Mouse (Mus musculus): Measurements from ENCODE around the gene Birc6.
A peak's percentile ranks its signal among the peaks of the same experiment; 100 is the strongest.

Birc6 gene

GRCm38 (mm10) chr17:74527729-74528607 is at the start of gene Birc6:
TSS of gene Birc6 (plus strand) at chr17:74528295.
- DNase-seq, result peak; percentile 99

- no peak for DNase-seq
Observed at GRCm38 (mm10) chr17:74480361-74481069, 47.6 kb upstream of the Birc6 start.

GRCm38 (mm10) chr17:74489024-74489900 is 38.8 kb upstream of the Birc6 start, which contains the start of gene Yipf4:
TSS of gene Yipf4 (plus strand) at chr17:74489493.
- DNase-seq, result peak; percentile 97

- DNase-seq, result no peak
Observed at GRCm38 (mm10) chr17:74489901-74490220, 38.2 kb upstream of the Birc6 start.

GRCm38 (mm10) chr17:74491565-74491964 is 36.5 kb upstream of the Birc6 start:
- DNase-seq, result no peak

GRCm38 (mm10) chr17:74500204-74500603 is 27.9 kb upstream of the Birc6 start:
- no peak for DNase-seq

GRCm38 (mm10) chr17:74501085-74501484 is 27.0 kb upstream of the Birc6 start:
- DNase-seq, result no peak

GRCm38 (mm10) chr17:74507934-74508333 is 20.2 kb upstream of the Birc6 start:
- no peak for DNase-seq

- no peak for DNase-seq
Observed at GRCm38 (mm10) chr17:74508600-74508999, 19.5 kb upstream of the Birc6 start.

- DNase-seq, result no peak
Observed at GRCm38 (mm10) chr17:74512308-74512707, 15.8 kb upstream of the Birc6 start.

GRCm38 (mm10) chr17:74522797-74523723 is 5.0 kb upstream of the Birc6 start:
- no peak for DNase-seq

- DNase-seq, result no peak
Observed at GRCm38 (mm10) chr17:74526117-74526516, 2.0 kb upstream of the Birc6 start.

GRCm38 (mm10) chr17:74526806-74527653 is 1.1 kb upstream of the Birc6 start:
- DNase-seq, result peak; percentile 2

- peak; percentile 44 for DNase-seq
Observed at GRCm38 (mm10) chr17:74528648-74529532, 795 bp downstream of the Birc6 start.

- no peak for DNase-seq
Observed at GRCm38 (mm10) chr17:74529533-74529824, 1.4 kb downstream of the Birc6 start.

- no peak for DNase-seq
Observed at GRCm38 (mm10) chr17:74534971-74535370, 6.9 kb downstream of the Birc6 start.

GRCm38 (mm10) chr17:74537526-74537925 is 9.4 kb downstream of the Birc6 start:
- DNase-seq, result no peak

- no peak for DNase-seq
Observed at GRCm38 (mm10) chr17:74543615-74544014, 15.5 kb downstream of the Birc6 start.

GRCm38 (mm10) chr17:74554118-74554517 is 26.0 kb downstream of the Birc6 start:
- no peak for DNase-seq

- DNase-seq, result no peak
Observed at GRCm38 (mm10) chr17:74559891-74560290, 31.8 kb downstream of the Birc6 start.
